Comparison of ENCODE assay signal across 8 mouse cellular contexts in the genomic region with DNA sequence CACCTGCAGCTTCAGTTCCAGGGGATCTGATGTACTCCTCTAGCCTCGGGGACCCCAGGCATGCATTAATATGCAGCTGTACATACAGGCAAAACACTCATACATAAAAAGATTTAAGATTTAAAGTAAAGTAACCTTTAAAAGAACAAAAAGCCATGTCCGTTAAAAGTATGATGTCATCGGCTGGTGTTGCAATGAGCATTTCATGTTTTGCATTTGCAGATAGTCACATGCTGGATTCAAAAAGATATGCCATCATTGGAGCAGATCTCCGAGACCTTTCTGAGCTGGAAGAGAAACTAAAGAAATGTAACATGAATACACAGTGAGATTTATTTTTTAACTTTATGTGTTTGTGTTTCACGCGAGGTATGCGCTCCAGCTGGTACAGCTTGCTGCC. TPM values are rescaled to one million over a fixed set of nuclear protein-coding genes. Genes with fewer than 3 reads are reported as not detected.
"Had no signal": no experiment of that assay in that cellular context is flagged by ENCODE, and none has a peak within 500 bp of the region (broad histone marks: within the 10 kb centered on the region; RNA-seq: fewer than 3 reads in every experiment).

No protein-coding gene starts in this region.

- H3K4me3 ChIP-seq: limb, embryonic 10.5 days; liver, embryonic 15.5 days; midbrain, embryonic 15.5 days had no signal

- ATAC-seq: midbrain, embryonic 15.5 days had no signal

- H3K4me1 ChIP-seq: limb, embryonic 10.5 days; midbrain, embryonic 15.5 days had no signal

- H3K9me3 ChIP-seq: limb, embryonic 10.5 days; liver, embryonic 15.5 days; midbrain, embryonic 15.5 days had no signal

- DNase-seq: kidney, adult 8-10 months; kidney, postnatal 25 days; thymus, postnatal 36 days had no signal

- H3K27ac ChIP-seq: limb, embryonic 10.5 days; liver, embryonic 15.5 days; midbrain, embryonic 15.5 days had no signal

- H3K27me3 ChIP-seq: liver, embryonic 15.5 days; midbrain, embryonic 15.5 days had no signal

RNA-seq across cellular contexts. Expression of a gene that starts 51.6 kb away (rescaled TPM):
- polyA plus RNA-seq: lung, postnatal 0 days; midbrain, embryonic 15.5 days; neural tube, embryonic 14.5 days had no signal
